Mouse (Mus musculus) intestine, postnatal 0 days (tissue): ENCODE results near the gene Lamc3. TPM values are rescaled to one million over a fixed set of nuclear protein-coding genes. Genes with fewer than 3 reads are reported as not detected.

Experiments
- ATAC-seq: fragments of 200-750 bp; cut with Nextera tagmentation; 2 replicates; pipeline ENCODE4 v1.8.0; 2017; ENCODE audit warnings: mild to moderate bottlenecking, moderate TSS enrichment, moderate library complexity
- H3K27ac ChIP-seq: fragments of 300-500 bp; sonication (generic); 2 replicates; pipeline ENCODE4 v1.5.1; 2014; ENCODE audit warnings: mild to moderate bottlenecking, low read depth, low read length, moderate library complexity
- H3K27me3 ChIP-seq: fragments of 300-500 bp; sonication (generic); replicated peaks from 2 replicates; pipeline ENCODE4 v1.6.1; 2014; ENCODE audit warnings: low read length, mixed read lengths; ENCODE audit not compliant: control insufficient read depth, insufficient read depth
- H3K36me3 ChIP-seq: fragments of 300-500 bp; sonication (generic); 2 replicates; pipeline ENCODE4 v1.6.1; 2014; ENCODE audit warnings: mild to moderate bottlenecking, moderate library complexity; ENCODE audit not compliant: control insufficient read depth, insufficient read depth
- H3K4me1 ChIP-seq: fragments of 300-500 bp; sonication (generic); replicated peaks from 2 replicates; pipeline ENCODE4 v1.6.1; 2014; ENCODE audit warnings: antibody characterized with exemption, low read length, mixed read lengths; ENCODE audit not compliant: control insufficient read depth, insufficient read depth
- H3K4me2 ChIP-seq: fragments of 300-500 bp; sonication (generic); replicated peaks from 2 replicates; pipeline ENCODE4 v1.6.1; 2014; ENCODE audit warnings: low read depth, mild to moderate bottlenecking, moderate library complexity
- H3K4me3 ChIP-seq: fragments of 300-500 bp; sonication (generic); 2 replicates; pipeline ENCODE4 v1.5.1; 2014; ENCODE audit warnings: low read depth, low read length
- H3K9ac ChIP-seq: fragments of 300-500 bp; sonication (generic); 2 replicates; pipeline ENCODE4 v1.6.1; 2014; ENCODE audit warnings: mild to moderate bottlenecking, low read depth, low read length
- H3K9me3 ChIP-seq: fragments of 300-500 bp; sonication (generic); 2 replicates; pipeline ENCODE4 v1.6.1; 2016; ENCODE audit warnings: mixed run types; ENCODE audit not compliant: control insufficient read depth
- CTCF ChIP-seq: sonication (generic); IDR thresholded peaks from 2 replicates; pipeline ENCODE4 v1.5.1; 2016; ENCODE audit warnings: low read depth, mild to moderate bottlenecking, control low read depth, antibody characterized with exemption, moderate library complexity
- WGBS: fragments of 180-500 bp; shearing (Covaris S2); extraction: QIAGEN DNeasy Blood & Tissue Kit; methylation state at CpG from one replicate; pipeline ENCODE4 v1.1.7; 2014; 5-methylcytosine and 5-hydroxymethylcytosine counted together
- polyA plus RNA-seq: library from polyadenylated mRNA; unstranded; fragments of >200 nt; fragmentation: Nextera tagmentation; extraction: Ambion mirVana; gene quantifications from 2 replicates; pipeline ENCODE4 v1.2.1, GENCODE M21; 2015

Lamc3 gene
- 0.44 and 0.48 TPM in 2 replicates for polyA plus RNA-seq

DNA sequence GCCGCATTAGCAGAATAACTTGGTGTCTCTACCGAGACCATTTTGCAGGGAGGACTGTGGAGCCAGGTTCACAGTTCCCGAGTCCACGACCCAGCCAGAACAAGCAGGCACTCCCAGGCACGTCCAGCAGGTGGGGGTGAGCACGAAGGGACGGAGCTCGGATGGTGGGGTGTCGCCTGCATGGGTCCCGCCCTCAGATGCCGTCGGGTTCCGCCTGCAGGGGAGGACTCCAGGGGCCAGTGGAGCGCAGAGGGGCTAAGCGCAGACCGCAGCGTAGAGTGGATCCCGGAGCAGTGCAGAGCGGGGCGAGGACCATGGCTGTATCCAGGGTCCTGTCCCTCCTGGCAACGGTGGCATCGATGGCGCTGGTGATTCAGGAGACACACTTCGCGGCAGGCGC lies at the start of gene Lamc3:
Gene Lamc3 (plus strand): TSS at position 262 of the 400 bp plus-strand sequence.
- H3K27me3 ChIP-seq = peaks cover 29% of the 10 kb centered on the region
- 4% methylated on average over 26 of the region's 26 CpGs for WGBS
- ATAC-seq = peak; percentile 52; the same call in 1 of the 2 replicates

DNA sequence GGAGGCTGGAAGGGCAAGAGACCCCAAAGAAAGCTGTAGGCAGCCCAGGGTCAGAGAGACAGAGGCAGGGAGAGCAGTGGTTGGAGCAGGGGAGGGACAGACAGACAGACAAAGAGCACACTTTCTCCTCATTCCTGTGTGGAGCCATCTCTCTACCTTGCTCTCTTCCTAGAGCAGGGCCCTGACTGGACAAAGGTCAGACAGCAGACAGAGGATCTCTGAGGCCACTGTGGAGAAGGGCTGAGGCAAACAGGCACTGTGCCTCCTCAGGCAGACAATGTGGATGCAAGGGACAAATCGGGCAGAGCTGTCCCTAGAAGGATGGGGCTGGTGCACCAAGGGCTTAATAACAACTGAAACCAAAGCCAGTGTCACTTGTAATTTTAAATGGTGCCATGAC lies 48.2 kb upstream of the Lamc3 start:
- 0 out of 2 replicates have a peak, but pooled peaks cover 12% of the 10 kb centered on the region for H3K27me3 ChIP-seq
- H3K36me3 ChIP-seq = no peaks in the 10 kb centered on the region
- no peaks in the 10 kb centered on the region for H3K9me3 ChIP-seq
- no peak overlapping the region for H3K4me2 ChIP-seq
- ATAC-seq = no peak
- WGBS = 48% methylated on average over 1 of the region's 1 CpGs
- H3K4me1 ChIP-seq = no peaks in the 10 kb centered on the region
- TF ChIP-seq CTCF = no peak
- H3K27ac ChIP-seq = no peak overlapping the region
- no peak overlapping the region for H3K9ac ChIP-seq
- no peak overlapping the region for H3K4me3 ChIP-seq

More for the DNA sequence above, at the start of gene Lamc3:
- H3K4me2 ChIP-seq = peak within 1 kb of the TSS; percentile 57
- peak; percentile 88 for TF ChIP-seq CTCF
- H3K4me1 ChIP-seq = no peaks in the 10 kb centered on the region
- H3K9me3 ChIP-seq = no peaks in the 10 kb centered on the region
- no peak within 1 kb of the TSS for H3K27ac ChIP-seq
- no peak within 1 kb of the TSS for H3K9ac ChIP-seq
- no peaks in the 10 kb centered on the region for H3K36me3 ChIP-seq
- H3K4me3 ChIP-seq = peak within 1 kb of the TSS; percentile 25

DNA sequence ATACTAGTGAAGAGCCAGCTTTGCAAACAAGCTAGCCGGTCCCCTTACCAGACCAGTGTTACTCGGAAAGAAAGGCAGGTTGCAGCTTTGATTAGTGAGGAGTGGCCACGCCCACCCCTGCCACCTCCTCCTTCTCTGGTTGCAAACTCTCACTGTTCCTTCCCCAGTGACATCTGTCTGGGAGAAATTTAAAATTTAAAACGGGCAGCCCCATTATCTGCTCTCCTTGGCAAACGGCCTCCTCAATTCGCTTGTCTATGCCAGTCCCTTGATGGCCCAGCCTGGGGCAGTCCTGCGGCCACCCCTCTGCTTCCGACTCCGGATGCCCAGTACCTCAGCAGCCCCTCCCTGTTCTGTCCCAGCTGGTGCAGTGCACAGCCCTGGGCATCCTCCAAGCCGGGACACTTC lies 42.4 kb upstream of the Lamc3 start:
- peaks cover 42% of the 10 kb centered on the region for H3K27me3 ChIP-seq
- no peak overlapping the region for H3K4me3 ChIP-seq

GRCm38 (mm10) chr2:31845512-31845895 lies 41.6 kb upstream of the Lamc3 start:
- H3K4me3 ChIP-seq = peak overlapping the region; percentile 53
- peaks cover 8% of the 10 kb centered on the region; the same call in 1 of the 2 replicates for H3K4me1 ChIP-seq
- H3K9ac ChIP-seq = 0 out of 2 replicates have a peak overlapping the region, but pooled peaks have one; percentile 22
- ATAC-seq = no peak
- H3K4me2 ChIP-seq = peak overlapping the region; percentile 96
- no peak overlapping the region for H3K27ac ChIP-seq
- no peaks in the 10 kb centered on the region for H3K9me3 ChIP-seq
- 3% methylated on average over 26 of the region's 26 CpGs for WGBS
- H3K27me3 ChIP-seq = peaks cover 42% of the 10 kb centered on the region
- TF ChIP-seq CTCF = no peak
- H3K36me3 ChIP-seq = no peaks in the 10 kb centered on the region

More for the DNA sequence above, 42.4 kb upstream of the Lamc3 start:
- peaks cover 8% of the 10 kb centered on the region; the same call in 1 of the 2 replicates for H3K4me1 ChIP-seq
- TF ChIP-seq CTCF = no peak
- H3K9ac ChIP-seq = no peak overlapping the region
- H3K9me3 ChIP-seq = no peaks in the 10 kb centered on the region
- no peaks in the 10 kb centered on the region for H3K36me3 ChIP-seq
- no peak overlapping the region for H3K27ac ChIP-seq
- no peak overlapping the region for H3K4me2 ChIP-seq
- no peak for ATAC-seq
- WGBS = 13% methylated on average over 10 of the region's 10 CpGs

GRCm38 (mm10) chr2:31845896-31846691 lies 41.0 kb upstream of the Lamc3 start, which contains the start of gene Fibcd1:
Gene Fibcd1, minus strand, starts transcription at chr2:31846005.
- under 1% methylated on average over 85 of the region's 88 CpGs for whole genome bisulfite sequencing
- Histone ChIP-seq H3K27me3 (peaks cover 39% of the 10 kb centered on the region), H3K9me3 (no peaks in the 10 kb centered on the region), H3K4me1 (peaks cover 8% of the 10 kb centered on the region; the same call in 1 of the 2 replicates), H3K4me2 (peak within 1 kb of the TSS; percentile 96), H3K36me3 (no peaks in the 10 kb centered on the region), H3K27ac (no peak within 1 kb of the TSS), H3K9ac (0 out of 2 replicates have a peak within 1 kb of the TSS, but pooled peaks have one; percentile 22), H3K4me3 (peak within 1 kb of the TSS; percentile 53)
- no peak for TF ChIP-seq CTCF
- no peak for ATAC-seq
